Mouse (Mus musculus) frontal cortex, postnatal 14 days (tissue): Measurements from ENCODE around the gene Tacc2.
"Not testable (repeated sequence)": the region's sequence is repeated elsewhere in the genome, so short reads cannot be mapped to it uniquely, and the experiment has no call there.

Experiments
- DNase-seq, 2 experiments: peaks; one replicate each; pipeline ENCODE4 v3.0.0; 2022; ENCODE audit warnings: low spot score in 2 of 2

Tacc2 gene

GRCm38 (mm10) chr7:130577388-130578003 is at the start of gene Tacc2:
Tacc2 (plus strand) TSS chr7:130577438.
- DNase-seq, result no peak

- DNase-seq, result not testable (repeated sequence)
Measured at GRCm38 (mm10) chr7:130531138-130531537, 46.1 kb upstream of the Tacc2 start.

GRCm38 (mm10) chr7:130533316-130534260 is 43.6 kb upstream of the Tacc2 start:
- peak; percentile 46 to 84 for DNase-seq

- no peak for DNase-seq
Measured at GRCm38 (mm10) chr7:130535174-130535573, 42.1 kb upstream of the Tacc2 start.

- no peak for DNase-seq
Measured at GRCm38 (mm10) chr7:130537068-130537467, 40.2 kb upstream of the Tacc2 start.

- DNase-seq, result no peak
Measured at GRCm38 (mm10) chr7:130540176-130540575, 37.1 kb upstream of the Tacc2 start.

GRCm38 (mm10) chr7:130543181-130543580 is 34.1 kb upstream of the Tacc2 start:
- no peak for DNase-seq

- DNase-seq, result no peak
Measured at GRCm38 (mm10) chr7:130545401-130545800, 31.8 kb upstream of the Tacc2 start.

- no peak for DNase-seq
Measured at GRCm38 (mm10) chr7:130545893-130546292, 31.3 kb upstream of the Tacc2 start.

- no peak for DNase-seq
Measured at GRCm38 (mm10) chr7:130546421-130546790, 30.8 kb upstream of the Tacc2 start.

GRCm38 (mm10) chr7:130546791-130547484 is 30.3 kb upstream of the Tacc2 start:
- peak; percentile 71 to 82 for DNase-seq

GRCm38 (mm10) chr7:130547635-130548175 is 29.5 kb upstream of the Tacc2 start:
- no peak for DNase-seq

GRCm38 (mm10) chr7:130552780-130553179 is 24.5 kb upstream of the Tacc2 start:
- no peak for DNase-seq

GRCm38 (mm10) chr7:130553321-130553720 is 23.9 kb upstream of the Tacc2 start:
- no peak for DNase-seq

GRCm38 (mm10) chr7:130555597-130555996 is 21.6 kb upstream of the Tacc2 start:
- DNase-seq, result no peak

GRCm38 (mm10) chr7:130558592-130558991 is 18.6 kb upstream of the Tacc2 start:
- no peak for DNase-seq

GRCm38 (mm10) chr7:130560933-130561332 is 16.3 kb upstream of the Tacc2 start:
- no peak for DNase-seq

GRCm38 (mm10) chr7:130563276-130563675 is 14.0 kb upstream of the Tacc2 start:
- no peak for DNase-seq

- no peak for DNase-seq
Measured at GRCm38 (mm10) chr7:130563880-130564279, 13.4 kb upstream of the Tacc2 start.

GRCm38 (mm10) chr7:130564596-130564995 is 12.6 kb upstream of the Tacc2 start:
- no peak for DNase-seq

GRCm38 (mm10) chr7:130568783-130569436 is 8.3 kb upstream of the Tacc2 start:
- no peak for DNase-seq

- DNase-seq, result no peak
Measured at GRCm38 (mm10) chr7:130570472-130570871, 6.8 kb upstream of the Tacc2 start.
